8 mouse cellular contexts compared by ENCODE assay signal in genomic region chr9:39602536-39603332, GRCm38 (mm10). TPM values are rescaled to one million over a fixed set of nuclear protein-coding genes. Genes with fewer than 3 reads are reported as not detected.
A peak's percentile ranks its signal among the peaks of the same experiment; 100 is the strongest.
DNase-seq lines count a peak whose midpoint lies in the region; ATAC-seq and TF ChIP-seq lines count a peak whose summit lies in the region.

No protein-coding gene starts in this region.

- no peak for TF ChIP-seq POLR2A in embryonic fibroblast, embryonic 13.5 days (IDR thresholded peaks at IDR 0.05; ENCODE audit: low read depth, low read length)

- peaks cover 7% of the 10 kb centered on the region; the same call in 1 of the 2 replicates for H3K27me3 ChIP-seq in kidney, embryonic 16.5 days (ENCODE audit: insufficient read depth, low read length)
- H3K27me3 ChIP-seq in intestine, embryonic 16.5 days (replicated peaks; ENCODE audit: control insufficient read depth, insufficient read depth, low read length), result no peaks in the 10 kb centered on the region
- H3K27me3 ChIP-seq in stomach, embryonic 16.5 days (ENCODE audit: control insufficient read depth, insufficient read depth, low read length), result no peaks in the 10 kb centered on the region

- peak overlapping the region; percentile 52 for H3K4me3 ChIP-seq in kidney, embryonic 16.5 days (ENCODE audit: low read length)
- peak overlapping the region; percentile 51 for H3K4me3 ChIP-seq in embryonic fibroblast, embryonic 13.5 days (ENCODE audit: insufficient read depth, low read length)
- peak overlapping the region; percentile 46 for H3K4me3 ChIP-seq in intestine, embryonic 16.5 days (ENCODE audit: low read length)
- H3K4me3 ChIP-seq in stomach, embryonic 16.5 days (replicated peaks; ENCODE audit: low read length), result peak overlapping the region; percentile 47

- DNase-seq in kidney, postnatal 14 days, result no peak
- no peak for DNase-seq in ovary, adult 18-20 months (ENCODE audit: low spot score)

- no peaks in the 10 kb centered on the region for H3K36me3 ChIP-seq in kidney, embryonic 16.5 days (ENCODE audit: insufficient read depth, low read length)
- no peaks in the 10 kb centered on the region for H3K36me3 ChIP-seq in intestine, embryonic 16.5 days (ENCODE audit: control insufficient read depth, insufficient read depth, low read length)
- no peaks in the 10 kb centered on the region for H3K36me3 ChIP-seq in stomach, embryonic 16.5 days (ENCODE audit: control insufficient read depth, insufficient read depth, low read length)

- peak; percentile 89 for ATAC-seq in kidney, embryonic 16.5 days (ENCODE audit: low FRiP score, low TSS enrichment)
- ATAC-seq in intestine, embryonic 16.5 days, result peak; percentile 83
- ATAC-seq in megakaryocyte, adult 5-6 weeks (ENCODE audit: poor library complexity, severe bottlenecking), result 0 out of 2 replicates have a peak, but pooled peaks have one; percentile 23
- peak; percentile 79; the same call in 1 of the 2 replicates for ATAC-seq in stomach, embryonic 16.5 days (ENCODE audit: insufficient read depth, low FRiP score)
- no peak for ATAC-seq in cerebellum, adult (ENCODE audit: insufficient number of reproducible peaks, low FRiP score, low TSS enrichment)

- no peak overlapping the region for H3K27ac ChIP-seq in kidney, embryonic 16.5 days (ENCODE audit: low read length)
- peak overlapping the region; percentile 22; the same call in 1 of the 2 replicates for H3K27ac ChIP-seq in embryonic fibroblast, embryonic 13.5 days (ENCODE audit: insufficient read depth, low read length)
- H3K27ac ChIP-seq in intestine, embryonic 16.5 days (ENCODE audit: low read length), result no peak overlapping the region
- peak overlapping the region; percentile 12; the same call in 1 of the 2 replicates for H3K27ac ChIP-seq in stomach, embryonic 16.5 days (ENCODE audit: low read length)

- H3K4me1 ChIP-seq in kidney, embryonic 16.5 days (ENCODE audit: insufficient read depth, low read length), result peaks cover 12% of the 10 kb centered on the region; the same call in 1 of the 2 replicates
- H3K4me1 ChIP-seq in embryonic fibroblast, embryonic 13.5 days (ENCODE audit: control insufficient read depth, insufficient read depth, low read length), result no peaks in the 10 kb centered on the region
- peaks cover 6% of the 10 kb centered on the region; the same call in 1 of the 2 replicates for H3K4me1 ChIP-seq in intestine, embryonic 16.5 days (ENCODE audit: control insufficient read depth, insufficient read depth, low read length)
- H3K4me1 ChIP-seq in stomach, embryonic 16.5 days (ENCODE audit: control insufficient read depth, insufficient read depth, low read length), result 0 out of 2 replicates have a peak, but pooled peaks cover 4% of the 10 kb centered on the region

- H3K4me2 ChIP-seq in kidney, embryonic 16.5 days (replicated peaks; ENCODE audit: low read depth, low read length), result peak overlapping the region; percentile 88
- peak overlapping the region; percentile 79 for H3K4me2 ChIP-seq in intestine, embryonic 16.5 days (ENCODE audit: low read depth, low read length)
- peak overlapping the region; percentile 83 for H3K4me2 ChIP-seq in stomach, embryonic 16.5 days (ENCODE audit: low read depth, low read length)

- no peak for TF ChIP-seq CTCF in embryonic fibroblast, embryonic 13.5 days (IDR thresholded peaks at IDR 0.05; ENCODE audit: borderline replicate concordance, insufficient read depth, low read length)

- peak overlapping the region; percentile 50; the same call in 1 of the 2 replicates for H3K9ac ChIP-seq in kidney, embryonic 16.5 days (replicated peaks; ENCODE audit: low read length)
- peak overlapping the region; percentile 40 for H3K9ac ChIP-seq in intestine, embryonic 16.5 days (ENCODE audit: low read depth, low read length)
- peak overlapping the region; percentile 23; the same call in 1 of the 2 replicates for H3K9ac ChIP-seq in stomach, embryonic 16.5 days (ENCODE audit: low read length)

- no peaks in the 10 kb centered on the region for H3K9me3 ChIP-seq in kidney, embryonic 16.5 days (ENCODE audit: low read length)
- no peaks in the 10 kb centered on the region for H3K9me3 ChIP-seq in intestine, embryonic 16.5 days (ENCODE audit: control insufficient read depth, low read length)
- H3K9me3 ChIP-seq in stomach, embryonic 16.5 days (replicated peaks; ENCODE audit: control insufficient read depth, low read length), result no peaks in the 10 kb centered on the region

- under 1% methylated on average over 19 of the region's 19 CpGs for WGBS in kidney, embryonic 16.5 days
- under 1% methylated on average over 19 of the region's 19 CpGs for WGBS in intestine, embryonic 16.5 days
- WGBS in stomach, embryonic 16.5 days, result under 1% methylated on average over 19 of the region's 19 CpGs

RNA-seq across cellular contexts. Expression of gene AW551984, which starts 1.5 kb away (rescaled TPM):
- polyA plus RNA-seq in kidney, embryonic 16.5 days (2015; fragmentation: Nextera tagmentation; extraction: Ambion mirVana), result 15.5 and 16.2 TPM in 2 replicates
- polyA plus RNA-seq in embryonic fibroblast, embryonic 13.5 days (2011; ENCODE audit: insufficient read length, low read depth, missing spikeins), result 27.0 and 64.8 TPM in 2 replicates
- 16.0 and 18.1 TPM in 2 replicates for polyA plus RNA-seq in intestine, embryonic 16.5 days (2015; fragmentation: Nextera tagmentation; extraction: Ambion mirVana)
- 0.14 and 0.74 TPM in 2 replicates for total RNA-seq in megakaryocyte, adult 5-6 weeks (2015)
- total RNA-seq in megakaryocyte, adult 5-6 weeks (2017), result 0.11 and 0.37 TPM in 2 replicates
- 30.5 and 40.5 TPM in 2 replicates for polyA plus RNA-seq in stomach, embryonic 16.5 days (2015; fragmentation: Nextera tagmentation; extraction: Ambion mirVana)

RNA-seq across cellular contexts. Expression of gene Olfr148, which starts 7.7 kb away (rescaled TPM):
- not detected in 2 replicates for polyA plus RNA-seq in kidney, embryonic 16.5 days (2015; fragmentation: Nextera tagmentation; extraction: Ambion mirVana)
- polyA plus RNA-seq in embryonic fibroblast, embryonic 13.5 days (2011; ENCODE audit: insufficient read length, low read depth, missing spikeins), result not detected in 2 replicates
- polyA plus RNA-seq in intestine, embryonic 16.5 days (2015; fragmentation: Nextera tagmentation; extraction: Ambion mirVana), result not detected in 2 replicates
- total RNA-seq in megakaryocyte, adult 5-6 weeks (2015), result not detected in 2 replicates
- not detected in 2 replicates for total RNA-seq in megakaryocyte, adult 5-6 weeks (2017)
- polyA plus RNA-seq in stomach, embryonic 16.5 days (2015; fragmentation: Nextera tagmentation; extraction: Ambion mirVana), result not detected in 2 replicates

RNA-seq across cellular contexts. Expression of gene Olfr960, which starts 18.4 kb away (rescaled TPM):
- not detected in 2 replicates for polyA plus RNA-seq in kidney, embryonic 16.5 days (2015; fragmentation: Nextera tagmentation; extraction: Ambion mirVana)
- not detected in 2 replicates for polyA plus RNA-seq in embryonic fibroblast, embryonic 13.5 days (2011; ENCODE audit: insufficient read length, low read depth, missing spikeins)
- polyA plus RNA-seq in intestine, embryonic 16.5 days (2015; fragmentation: Nextera tagmentation; extraction: Ambion mirVana), result not detected in 2 replicates
- not detected in 2 replicates for total RNA-seq in megakaryocyte, adult 5-6 weeks (2015)
- total RNA-seq in megakaryocyte, adult 5-6 weeks (2017), result not detected in 2 replicates
- not detected in 2 replicates for polyA plus RNA-seq in stomach, embryonic 16.5 days (2015; fragmentation: Nextera tagmentation; extraction: Ambion mirVana)

RNA-seq across cellular contexts. Expression of gene Olfr959, which starts 27.4 kb away (rescaled TPM):
- polyA plus RNA-seq in kidney, embryonic 16.5 days (2015; fragmentation: Nextera tagmentation; extraction: Ambion mirVana), result not detected in 2 replicates
- polyA plus RNA-seq in embryonic fibroblast, embryonic 13.5 days (2011; ENCODE audit: insufficient read length, low read depth, missing spikeins), result not detected in 2 replicates
- not detected in 2 replicates for polyA plus RNA-seq in intestine, embryonic 16.5 days (2015; fragmentation: Nextera tagmentation; extraction: Ambion mirVana)
- total RNA-seq in megakaryocyte, adult 5-6 weeks (2015), result not detected in 2 replicates
- not detected in 2 replicates for total RNA-seq in megakaryocyte, adult 5-6 weeks (2017)
- not detected in 2 replicates for polyA plus RNA-seq in stomach, embryonic 16.5 days (2015; fragmentation: Nextera tagmentation; extraction: Ambion mirVana)

RNA-seq across cellular contexts. Expression of gene Olfr961, which starts 42.2 kb away (rescaled TPM):
- not detected in 2 replicates for polyA plus RNA-seq in kidney, embryonic 16.5 days (2015; fragmentation: Nextera tagmentation; extraction: Ambion mirVana)
- not detected in 2 replicates for polyA plus RNA-seq in embryonic fibroblast, embryonic 13.5 days (2011; ENCODE audit: insufficient read length, low read depth, missing spikeins)
- not detected in 2 replicates for polyA plus RNA-seq in intestine, embryonic 16.5 days (2015; fragmentation: Nextera tagmentation; extraction: Ambion mirVana)
- 0.13 TPM in 1 of 2 replicates, not detected in the other for total RNA-seq in megakaryocyte, adult 5-6 weeks (2015)
- total RNA-seq in megakaryocyte, adult 5-6 weeks (2017), result not detected in 2 replicates
- polyA plus RNA-seq in stomach, embryonic 16.5 days (2015; fragmentation: Nextera tagmentation; extraction: Ambion mirVana), result not detected in 2 replicates

Comparison
In these comparisons a context has a peak if more than half of its experiments do, and no peak if none do; other contexts are left out.
1. H3K27ac ChIP-seq: peak in embryonic fibroblast, embryonic 13.5 days (single experiment) and stomach, embryonic 16.5 days (single experiment); none in kidney, embryonic 16.5 days (single experiment) and intestine, embryonic 16.5 days (single experiment).
2. Peak in every context shown above with its lines, with median percentiles within 50 percentile points of each other: H3K4me2 ChIP-seq, H3K4me3 ChIP-seq and H3K9ac ChIP-seq.